Mouse (Mus musculus) forebrain, postnatal 0 days (tissue): Measurements from ENCODE around the gene Il11. TPM values are rescaled to one million over a fixed set of nuclear protein-coding genes. Genes with fewer than 3 reads are reported as not detected.
"Not testable (repeated sequence)": the region's sequence is repeated elsewhere in the genome, so short reads cannot be mapped to it uniquely, and the experiment has no call there.

ENCODE experiments used
- ATAC-seq: fragments of 200-750 bp; cut with Nextera tagmentation; 2 replicates; pipeline ENCODE4 v1.8.0; 2017; ENCODE audit warnings: mild to moderate bottlenecking, moderate library complexity
- DNase-seq: peaks from one replicate; pipeline ENCODE4 v3.0.0-alpha.2; 2015
- H3K27ac ChIP-seq: fragments of 300-500 bp; sonication (generic); 2 replicates; pipeline ENCODE4 v1.5.1; 2014; ENCODE audit warnings: low read depth, mild to moderate bottlenecking, antibody characterized with exemption, low read length, moderate library complexity, mixed read lengths
- H3K27me3 ChIP-seq: fragments of 300-500 bp; sonication (generic); 2 replicates; pipeline ENCODE4 v1.6.1; 2014; ENCODE audit warnings: mild to moderate bottlenecking, low read length, mixed read lengths; ENCODE audit not compliant: insufficient read depth
- H3K36me3 ChIP-seq: fragments of 300-500 bp; sonication (generic); 2 replicates; pipeline ENCODE4 v1.6.1; 2014; ENCODE audit warnings: mild to moderate bottlenecking, moderate library complexity; ENCODE audit not compliant: insufficient read depth
- H3K4me1 ChIP-seq: fragments of 300-500 bp; sonication (generic); 2 replicates; pipeline ENCODE4 v1.6.1; 2014; ENCODE audit warnings: antibody characterized with exemption; ENCODE audit not compliant: insufficient read depth
- H3K4me2 ChIP-seq: fragments of 300-500 bp; sonication (generic); 2 replicates; pipeline ENCODE4 v1.6.1; 2014; ENCODE audit warnings: low read depth, mild to moderate bottlenecking, moderate library complexity
- H3K4me3 ChIP-seq: fragments of 300-500 bp; sonication (generic); 2 replicates; pipeline ENCODE4 v1.5.1; 2014; ENCODE audit warnings: low read depth, low read length, mixed read lengths
- H3K9ac ChIP-seq: fragments of 300-500 bp; sonication (generic); 2 replicates; pipeline ENCODE4 v1.6.1; 2014; ENCODE audit warnings: mild to moderate bottlenecking
- H3K9me3 ChIP-seq: fragments of 300-500 bp; sonication (generic); 2 replicates; pipeline ENCODE4 v1.6.1; 2016; ENCODE audit warnings: low read length
- CTCF ChIP-seq: sonication (generic); IDR thresholded peaks from 2 replicates; pipeline ENCODE4 v1.5.1; 2016; ENCODE audit warnings: antibody characterized with exemption, control low read depth, low read depth
- WGBS: fragments of 180-500 bp; shearing (Covaris S2); extraction: QIAGEN DNeasy Blood & Tissue Kit; methylation state at CpG from one replicate; pipeline ENCODE4 v1.1.7; 2014; 5-methylcytosine and 5-hydroxymethylcytosine counted together
- polyA plus RNA-seq: library from polyadenylated mRNA; unstranded; fragments of >200 nt; fragmentation: Nextera tagmentation; extraction: Ambion mirVana; gene quantifications from 2 replicates; pipeline ENCODE4 v1.2.1, GENCODE M21; 2015
- total RNA-seq: library from RNA; depleted of rRNA; stranded (reverse); fragments of >200 nt; gene quantifications from 2 replicates; pipeline ENCODE4 v1.2.3, GENCODE M21; 2014; rRNA removed

The Il11 gene
- 1.2 and 2.6 TPM in 2 replicates for total RNA-seq
- 1.2 and 2.1 TPM in 2 replicates for polyA plus RNA-seq

DNA sequence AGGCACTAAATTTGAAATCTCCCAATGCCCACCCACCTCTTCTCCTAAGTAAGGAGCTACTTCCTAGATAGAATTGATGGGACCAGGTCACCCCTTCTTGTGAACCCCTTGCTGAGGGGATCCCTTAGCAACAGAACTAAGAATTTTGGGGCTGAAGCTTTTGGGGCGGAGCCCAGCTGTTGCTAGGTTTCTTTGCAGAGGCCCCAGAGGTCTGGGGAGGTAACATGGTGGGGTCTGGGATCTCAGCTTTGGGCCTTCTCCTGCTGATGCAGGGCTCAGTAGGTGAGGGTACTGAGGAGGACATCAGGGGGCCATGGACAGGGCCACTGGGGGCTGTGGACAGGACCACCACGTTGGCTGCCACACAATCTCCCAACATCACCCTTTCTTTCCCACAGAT lies at the start of gene Il11, which contains the start of gene Tmem190:
Gene Il11 (minus strand): TSS at position 101 of the 400 bp plus-strand sequence.
Gene Tmem190 (plus strand): TSS at position 179 of the 400 bp plus-strand sequence.
- WGBS = 83% methylated on average over 2 of the region's 2 CpGs

DNA sequence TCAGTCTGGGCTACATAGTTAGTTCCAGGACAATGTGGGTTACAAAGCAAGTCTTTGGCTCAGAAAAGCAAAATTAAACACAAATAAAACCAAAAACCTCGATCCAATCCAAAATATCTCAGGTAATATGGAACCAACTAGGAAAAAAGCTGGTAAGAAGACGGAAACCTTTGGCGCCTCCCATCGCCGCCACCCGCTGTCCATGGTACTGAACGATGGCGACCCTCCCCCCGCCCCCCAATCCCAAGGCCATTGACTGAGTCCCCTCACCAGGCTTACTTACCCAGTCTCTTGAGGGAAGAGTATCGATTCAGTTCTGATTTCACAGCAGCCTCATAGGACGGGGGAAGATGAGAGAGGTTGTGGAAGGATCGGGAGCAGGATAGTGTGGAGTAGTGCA lies 47.8 kb upstream of the Il11 start:
- H3K27ac ChIP-seq = no peak overlapping the region
- H3K4me2 ChIP-seq = no peak overlapping the region
- WGBS = 16% methylated on average over 12 of the region's 12 CpGs
- no peak overlapping the region for H3K4me3 ChIP-seq
- ATAC-seq = no peak
- TF ChIP-seq CTCF = no peak
- H3K27me3 ChIP-seq = no peaks in the 10 kb centered on the region
- H3K36me3 ChIP-seq = peaks cover 34% of the 10 kb centered on the region
- no peak for DNase-seq
- no peaks in the 10 kb centered on the region for H3K9me3 ChIP-seq
- H3K4me1 ChIP-seq = 0 out of 2 replicates have a peak, but pooled peaks cover 4% of the 10 kb centered on the region
- H3K9ac ChIP-seq = no peak overlapping the region

More for the DNA sequence above, at the start of gene Il11, which contains the start of gene Tmem190:
- DNase-seq (no peak), ATAC-seq (no peak)
- Histone ChIP-seq H3K27me3 (peaks cover 11% of the 10 kb centered on the region), H3K9me3 (no peaks in the 10 kb centered on the region), H3K4me2 (no peak within 1 kb of the TSS), H3K27ac (no peak within 1 kb of the TSS), H3K4me3 (no peak within 1 kb of the TSS), H3K9ac (no peak within 1 kb of the TSS), H3K36me3 (no peaks in the 10 kb centered on the region), H3K4me1 (no peaks in the 10 kb centered on the region)
- no peak for TF ChIP-seq CTCF

DNA sequence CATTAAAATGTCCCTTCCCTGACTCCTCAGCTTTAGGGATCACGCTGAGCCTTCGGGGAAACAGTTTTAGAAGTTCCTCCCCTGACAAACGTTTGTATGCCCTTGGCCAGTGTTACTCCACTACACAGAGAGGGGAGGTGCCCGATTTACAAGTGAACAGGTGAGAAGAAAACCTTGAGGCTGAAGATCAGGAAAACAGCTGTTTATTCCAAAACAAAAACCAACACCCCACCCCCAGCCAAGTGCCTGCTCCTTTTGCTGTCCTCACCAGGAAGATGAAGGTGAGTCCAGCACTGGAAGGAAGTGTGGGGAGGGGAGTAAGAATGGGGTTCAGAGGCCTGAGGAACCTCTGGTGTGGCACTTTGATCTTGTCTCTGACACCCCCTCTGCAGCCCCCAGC lies 42.7 kb upstream of the Il11 start:
- TF ChIP-seq CTCF = no peak

GRCm38 (mm10) chr7:4822162-4822907 lies 39.7 kb upstream of the Il11 start:
- TF ChIP-seq CTCF = no peak
- DNase-seq = no peak
- Histone ChIP-seq H3K9ac (no peak overlapping the region), H3K36me3 (peaks cover 4% of the 10 kb centered on the region; the same call in 1 of the 2 replicates), H3K4me3 (no peak overlapping the region), H3K4me1 (no peaks in the 10 kb centered on the region), H3K4me2 (no peak overlapping the region), H3K27me3 (no peaks in the 10 kb centered on the region), H3K9me3 (no peaks in the 10 kb centered on the region), H3K27ac (0 out of 2 replicates have a peak overlapping the region, but pooled peaks have one; percentile 15)
- 77% methylated on average over 6 of the region's 6 CpGs for WGBS
- ATAC-seq = peak; percentile 34; the same call in 1 of the 2 replicates

More for the DNA sequence above, 42.7 kb upstream of the Il11 start:
- 57% methylated on average over 4 of the region's 4 CpGs for WGBS
- DNase-seq = no peak
- H3K4me1 ChIP-seq = no peaks in the 10 kb centered on the region
- no peaks in the 10 kb centered on the region for H3K9me3 ChIP-seq
- H3K4me3 ChIP-seq = no peak overlapping the region
- H3K4me2 ChIP-seq = no peak overlapping the region
- peaks cover 30% of the 10 kb centered on the region for H3K36me3 ChIP-seq
- H3K27ac ChIP-seq = no peak overlapping the region
- ATAC-seq = no peak
- no peak overlapping the region for H3K9ac ChIP-seq
- H3K27me3 ChIP-seq = no peaks in the 10 kb centered on the region

- Histone ChIP-seq H3K4me3 (no peak overlapping the region), H3K4me1 (no peaks in the 10 kb centered on the region), H3K27ac (0 out of 2 replicates have a peak overlapping the region, but pooled peaks have one; percentile 16), H3K9ac (no peak overlapping the region), H3K27me3 (no peaks in the 10 kb centered on the region), H3K36me3 (peaks cover 4% of the 10 kb centered on the region; the same call in 1 of the 2 replicates), H3K9me3 (no peaks in the 10 kb centered on the region), H3K4me2 (no peak overlapping the region)
- TF ChIP-seq CTCF = no peak
- DNase-seq (peak; percentile 25), ATAC-seq (peak; percentile 63)
- 53% methylated on average over 4 of the region's 4 CpGs for WGBS
Observed at GRCm38 (mm10) chr7:4821690-4822089, 39.0 kb upstream of the Il11 start.

- H3K4me1 ChIP-seq, H3K27ac ChIP-seq, H3K9ac ChIP-seq, H3K4me3 ChIP-seq, ATAC-seq, H3K36me3 ChIP-seq, H3K9me3 ChIP-seq, DNase-seq, H3K4me2 ChIP-seq, H3K27me3 ChIP-seq: not testable (repeated sequence)
- WGBS = 86% methylated on average over 7 of the region's 7 CpGs
Observed at GRCm38 (mm10) chr7:4820925-4821324, 38.3 kb upstream of the Il11 start.

- 0 out of 2 replicates have a peak, but pooled peaks cover 2% of the 10 kb centered on the region for H3K4me1 ChIP-seq
- no peaks in the 10 kb centered on the region for H3K9me3 ChIP-seq
- H3K4me2 ChIP-seq = no peak overlapping the region
- no peak for DNase-seq
- H3K27ac ChIP-seq = no peak overlapping the region
- no peak for TF ChIP-seq CTCF
- H3K27me3 ChIP-seq = no peaks in the 10 kb centered on the region
- no peak overlapping the region for H3K9ac ChIP-seq
- no peaks in the 10 kb centered on the region for H3K36me3 ChIP-seq
- H3K4me3 ChIP-seq = no peak overlapping the region
- no peak for ATAC-seq
Observed at GRCm38 (mm10) chr7:4816559-4816958, 33.9 kb upstream of the Il11 start.
